Mouse (Mus musculus) spleen, adult 2 months (tissue): ENCODE measurements around the gene Itpr3.

ENCODE experiments used
- CTCF ChIP-seq: fragments of 200-500 bp; IDR thresholded peaks from 2 replicates; pipeline ENCODE4 v1.5.1; 2011; ENCODE audit warnings: mild to moderate bottlenecking, inconsistent platforms; ENCODE audit not compliant: insufficient read depth, insufficient read length, insufficient replicate concordance; ENCODE audit errors: extremely low read depth
- POLR2A ChIP-seq: fragments of 200-500 bp; IDR thresholded peaks from 2 replicates; pipeline ENCODE4 v1.6.1; 2011; ENCODE audit warnings: low read depth, low read length, inconsistent platforms

DNA sequence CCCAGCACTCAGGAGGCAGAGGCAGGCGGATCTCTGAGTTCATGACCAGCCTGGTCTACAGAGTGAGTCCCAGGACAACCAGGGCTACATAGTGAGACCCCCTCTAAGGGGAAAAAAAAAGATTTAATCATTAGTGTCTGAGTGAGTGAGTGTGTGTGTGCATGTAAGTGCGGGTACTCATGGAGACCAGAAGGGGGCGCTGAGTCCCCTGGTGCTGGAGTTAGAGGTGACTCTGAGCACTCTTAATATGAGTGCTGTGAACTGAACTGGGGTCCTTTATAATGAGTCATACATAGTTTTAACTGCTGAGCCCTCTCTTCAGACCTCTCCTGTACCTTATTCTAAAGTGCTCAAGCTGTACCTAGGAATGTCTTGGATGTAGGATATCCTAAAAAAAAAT is 4.6 kb downstream of the Itpr3 start:
- TF ChIP-seq CTCF (no peak), POLR2A (no peak)
